Mouse (Mus musculus) midbrain, embryonic 10.5 days (tissue): ENCODE measurements at regions not wholly inside any gene's neighbourhood (a gene's known extent, or its start where the extent isn't known, plus 50 kb on each side); places are given as distances from the start of the nearest gene placed in this dataset.

ENCODE experiments used
- DNase-seq: peaks from one replicate; pipeline ENCODE4 v3.0.0-alpha.2; 2017; ENCODE audit warnings: low spot score
- H3K27ac ChIP-seq: fragments of 300-500 bp; sonication (generic); replicated peaks from 2 replicates; pipeline ENCODE4 v1.5.1; 2016; ENCODE audit warnings: mild to moderate bottlenecking
- H3K27me3 ChIP-seq: fragments of 300-500 bp; sonication (generic); 2 replicates; pipeline ENCODE4 v1.6.1; 2016; ENCODE audit warnings: low read depth, mild to moderate bottlenecking; ENCODE audit not compliant: poor library complexity, severe bottlenecking
- H3K36me3 ChIP-seq: fragments of 300-500 bp; sonication (generic); 2 replicates; pipeline ENCODE4 v1.6.1; 2016; ENCODE audit warnings: mild to moderate bottlenecking, moderate library complexity
- H3K4me1 ChIP-seq: fragments of 300-500 bp; sonication (generic); 2 replicates; pipeline ENCODE4 v1.6.1; 2016
- H3K4me3 ChIP-seq: fragments of 300-500 bp; sonication (generic); 2 replicates; pipeline ENCODE4 v1.5.1; 2016; ENCODE audit warnings: mild to moderate bottlenecking, moderate library complexity
- H3K9me3 ChIP-seq: fragments of 300-500 bp; sonication (generic); replicated peaks from 2 replicates; pipeline ENCODE4 v1.6.1; 2016; ENCODE audit warnings: mild to moderate bottlenecking
- WGBS: fragments of 180-500 bp; shearing (Covaris S2); methylation state at CpG from one replicate; pipeline ENCODE4 v1.1.7; 2016; 5-methylcytosine and 5-hydroxymethylcytosine counted together

GRCm38 (mm10) chr8:8562268-8562667, 98.8 kb downstream of the Efnb2 start:
- H3K36me3 ChIP-seq, result no peaks in the 10 kb centered on the region
- H3K4me1 ChIP-seq, result 0 out of 2 replicates have a peak, but pooled peaks cover 3% of the 10 kb centered on the region
- H3K27ac ChIP-seq, result no peak overlapping the region
- WGBS, result 87% methylated on average over 7 of the region's 7 CpGs
- no peak for DNase-seq
- H3K9me3 ChIP-seq, result no peaks in the 10 kb centered on the region
- H3K27me3 ChIP-seq, result peaks cover 33% of the 10 kb centered on the region
- no peak overlapping the region for H3K4me3 ChIP-seq

GRCm38 (mm10) chr8:8558050-8558449, 103.0 kb downstream of the Efnb2 start:
- peaks cover 29% of the 10 kb centered on the region; the same call in 1 of the 2 replicates for H3K27me3 ChIP-seq
- H3K4me1 ChIP-seq, result 0 out of 2 replicates have a peak, but pooled peaks cover 3% of the 10 kb centered on the region
- no peak overlapping the region for H3K4me3 ChIP-seq
- H3K9me3 ChIP-seq, result no peaks in the 10 kb centered on the region
- DNase-seq, result no peak
- no peak overlapping the region for H3K27ac ChIP-seq
- WGBS, result 88% methylated on average over 7 of the region's 7 CpGs
- no peaks in the 10 kb centered on the region for H3K36me3 ChIP-seq

GRCm38 (mm10) chr8:8556152-8556551, 104.9 kb downstream of the Efnb2 start:
- H3K9me3 ChIP-seq, result 0 out of 2 replicates have a peak, but pooled peaks cover under 1% of the 10 kb centered on the region
- H3K36me3 ChIP-seq, result no peaks in the 10 kb centered on the region
- H3K27ac ChIP-seq, result no peak overlapping the region
- H3K4me3 ChIP-seq, result no peak overlapping the region
- DNase-seq, result no peak
- peaks cover 17% of the 10 kb centered on the region; the same call in 1 of the 2 replicates for H3K27me3 ChIP-seq
- 92% methylated on average over 10 of the region's 10 CpGs for WGBS
- no peaks in the 10 kb centered on the region for H3K4me1 ChIP-seq

GRCm38 (mm10) chr8:8554691-8555090, 106.4 kb downstream of the Efnb2 start:
- H3K4me1 ChIP-seq, result no peaks in the 10 kb centered on the region
- 91% methylated on average over 5 of the region's 5 CpGs for WGBS
- no peak for DNase-seq
- H3K27ac ChIP-seq, result no peak overlapping the region
- H3K36me3 ChIP-seq, result no peaks in the 10 kb centered on the region
- peaks cover 10% of the 10 kb centered on the region; the same call in 1 of the 2 replicates for H3K9me3 ChIP-seq
- peaks cover 17% of the 10 kb centered on the region; the same call in 1 of the 2 replicates for H3K27me3 ChIP-seq
- H3K4me3 ChIP-seq, result no peak overlapping the region

- H3K9me3 ChIP-seq, result peaks cover 10% of the 10 kb centered on the region; the same call in 1 of the 2 replicates
- H3K27me3 ChIP-seq, result peaks cover 13% of the 10 kb centered on the region; the same call in 1 of the 2 replicates
- no peak for DNase-seq
- WGBS, result 88% methylated on average over 1 of the region's 1 CpGs
- no peak overlapping the region for H3K4me3 ChIP-seq
- no peaks in the 10 kb centered on the region for H3K36me3 ChIP-seq
- H3K27ac ChIP-seq, result no peak overlapping the region
- H3K4me1 ChIP-seq, result no peaks in the 10 kb centered on the region
Measured at GRCm38 (mm10) chr8:8552779-8553178, 108.3 kb downstream of the Efnb2 start.

- H3K4me1 ChIP-seq, result peaks cover 5% of the 10 kb centered on the region; the same call in 1 of the 2 replicates
- WGBS, result 66% methylated on average over 5 of the region's 5 CpGs
- DNase-seq, result no peak
- H3K9me3 ChIP-seq, result no peaks in the 10 kb centered on the region
- peaks cover 28% of the 10 kb centered on the region; the same call in 1 of the 2 replicates for H3K27me3 ChIP-seq
- no peak overlapping the region for H3K4me3 ChIP-seq
- H3K36me3 ChIP-seq, result no peaks in the 10 kb centered on the region
- no peak overlapping the region for H3K27ac ChIP-seq
Measured at GRCm38 (mm10) chr8:8536626-8537025, 124.4 kb downstream of the Efnb2 start.

GRCm38 (mm10) chr8:8534787-8535186, 126.3 kb downstream of the Efnb2 start:
- DNase-seq, result no peak
- peaks cover 33% of the 10 kb centered on the region; the same call in 1 of the 2 replicates for H3K27me3 ChIP-seq
- no peak overlapping the region for H3K4me3 ChIP-seq
- WGBS, result 59% methylated on average over 6 of the region's 6 CpGs
- no peak overlapping the region for H3K27ac ChIP-seq
- no peaks in the 10 kb centered on the region for H3K9me3 ChIP-seq
- no peaks in the 10 kb centered on the region for H3K36me3 ChIP-seq
- H3K4me1 ChIP-seq, result peaks cover 8% of the 10 kb centered on the region

- no peak for DNase-seq
- WGBS, result 85% methylated on average over 5 of the region's 5 CpGs
Measured at GRCm38 (mm10) chr8:8532907-8533306, 128.1 kb downstream of the Efnb2 start.

GRCm38 (mm10) chr8:8530540-8530939, 130.5 kb downstream of the Efnb2 start:
- H3K27me3 ChIP-seq, result peaks cover 19% of the 10 kb centered on the region; the same call in 1 of the 2 replicates
- no peak overlapping the region for H3K4me3 ChIP-seq
- 79% methylated on average over 5 of the region's 5 CpGs for WGBS
- H3K27ac ChIP-seq, result no peak overlapping the region
- H3K9me3 ChIP-seq, result no peaks in the 10 kb centered on the region
- peaks cover 10% of the 10 kb centered on the region for H3K4me1 ChIP-seq
- DNase-seq, result no peak
- no peaks in the 10 kb centered on the region for H3K36me3 ChIP-seq

More at GRCm38 (mm10) chr8:8532907-8533306, 128.1 kb downstream of the Efnb2 start:
- Histone ChIP-seq H3K27me3 (peaks cover 19% of the 10 kb centered on the region; the same call in 1 of the 2 replicates), H3K4me1 (peaks cover 15% of the 10 kb centered on the region), H3K4me3 (no peak overlapping the region), H3K36me3 (no peaks in the 10 kb centered on the region), H3K27ac (no peak overlapping the region), H3K9me3 (no peaks in the 10 kb centered on the region)

GRCm38 (mm10) chr8:8521532-8521931, 139.5 kb downstream of the Efnb2 start:
- H3K4me3 ChIP-seq, result no peak overlapping the region
- DNase-seq, result peak; percentile 34
- no peaks in the 10 kb centered on the region for H3K36me3 ChIP-seq
- H3K4me1 ChIP-seq, result peaks cover 13% of the 10 kb centered on the region
- WGBS, result 67% methylated on average over 1 of the region's 1 CpGs
- no peak overlapping the region; the same call in 1 of the 2 replicates for H3K27ac ChIP-seq
- 0 out of 2 replicates have a peak, but pooled peaks cover 3% of the 10 kb centered on the region for H3K27me3 ChIP-seq
- no peaks in the 10 kb centered on the region; the same call in 1 of the 2 replicates for H3K9me3 ChIP-seq

- Histone ChIP-seq H3K27me3 (0 out of 2 replicates have a peak, but pooled peaks cover 3% of the 10 kb centered on the region), H3K4me3 (no peak overlapping the region), H3K36me3 (no peaks in the 10 kb centered on the region), H3K27ac (no peak overlapping the region), H3K4me1 (peaks cover 13% of the 10 kb centered on the region), H3K9me3 (no peaks in the 10 kb centered on the region; the same call in 1 of the 2 replicates)
- DNase-seq, result no peak
- 89% methylated on average over 3 of the region's 3 CpGs for WGBS
Measured at GRCm38 (mm10) chr8:8519772-8520191, 141.3 kb downstream of the Efnb2 start.

GRCm38 (mm10) chr8:8517599-8517998, 143.4 kb downstream of the Efnb2 start:
- Histone ChIP-seq H3K4me1 (peaks cover 13% of the 10 kb centered on the region), H3K9me3 (no peaks in the 10 kb centered on the region; the same call in 1 of the 2 replicates), H3K4me3 (no peak overlapping the region), H3K27ac (no peak overlapping the region), H3K27me3 (0 out of 2 replicates have a peak, but pooled peaks cover 3% of the 10 kb centered on the region), H3K36me3 (no peaks in the 10 kb centered on the region)
- no peak for DNase-seq
- 87% methylated on average over 2 of the region's 2 CpGs for WGBS

GRCm38 (mm10) chr8:8516272-8516671, 144.8 kb downstream of the Efnb2 start:
- DNase-seq, result no peak
- Histone ChIP-seq H3K27ac (no peak overlapping the region), H3K4me3 (no peak overlapping the region), H3K36me3 (no peaks in the 10 kb centered on the region), H3K27me3 (0 out of 2 replicates have a peak, but pooled peaks cover 3% of the 10 kb centered on the region), H3K4me1 (peaks cover 4% of the 10 kb centered on the region), H3K9me3 (no peaks in the 10 kb centered on the region; the same call in 1 of the 2 replicates)
- WGBS, result 24% methylated on average over 1 of the region's 1 CpGs
